Mouse (Mus musculus) testis, adult 2 months (tissue): ENCODE measurements around the gene Cort. TPM values are rescaled to one million over a fixed set of nuclear protein-coding genes. Genes with fewer than 3 reads are reported as not detected.
"Not testable (repeated sequence)": the region's sequence is repeated elsewhere in the genome, so short reads cannot be mapped to it uniquely, and the experiment has no call there.

Source experiments
- H3K27ac ChIP-seq: fragments of 200-500 bp; 2 replicates; pipeline ENCODE4 v1.5.1; 2012; ENCODE audit warnings: low read depth, low read length; ENCODE audit not compliant: control insufficient read depth, insufficient read depth
- H3K27me3 ChIP-seq: fragments of 200-500 bp; 2 replicates; pipeline ENCODE4 v1.6.1; 2012; ENCODE audit warnings: mild to moderate bottlenecking, low read length, moderate library complexity; ENCODE audit not compliant: control insufficient read depth, insufficient read depth
- H3K36me3 ChIP-seq: fragments of 200-500 bp; 2 replicates; pipeline ENCODE4 v1.6.1; 2012; ENCODE audit warnings: mild to moderate bottlenecking, low read length; ENCODE audit not compliant: control insufficient read depth, insufficient read depth
- H3K4me1 ChIP-seq: fragments of 200-500 bp; 2 replicates; pipeline ENCODE4 v1.6.1; 2012; ENCODE audit warnings: low read length; ENCODE audit not compliant: control insufficient read depth, insufficient read depth
- H3K4me3 ChIP-seq: fragments of 200-500 bp; 2 replicates; pipeline ENCODE4 v1.5.1; 2012; ENCODE audit warnings: low read depth, mild to moderate bottlenecking, low read length, moderate library complexity, mixed read lengths; ENCODE audit not compliant: control insufficient read depth
- CTCF ChIP-seq: fragments of 200-500 bp; IDR thresholded peaks from 2 replicates; pipeline ENCODE4 v1.5.1; 2012; ENCODE audit warnings: low read depth, mild to moderate bottlenecking, inconsistent platforms, low read length, moderate library complexity; ENCODE audit not compliant: control insufficient read depth, insufficient read depth, insufficient replicate concordance
- POLR2A ChIP-seq: fragments of 200-500 bp; IDR thresholded peaks from 2 replicates; pipeline ENCODE4 v1.6.1; 2012; ENCODE audit warnings: low read depth, mild to moderate bottlenecking, inconsistent platforms, low read length, moderate library complexity; ENCODE audit not compliant: control insufficient read depth
- polyA plus RNA-seq: library from polyadenylated mRNA; depleted of rRNA; stranded (reverse); fragments of >200 nt; gene quantifications from 2 replicates; pipeline ENCODE4 v1.2.3, GENCODE M21; 2012

Cort gene
- polyA plus RNA-seq, 1 experiment: not detected

DNA sequence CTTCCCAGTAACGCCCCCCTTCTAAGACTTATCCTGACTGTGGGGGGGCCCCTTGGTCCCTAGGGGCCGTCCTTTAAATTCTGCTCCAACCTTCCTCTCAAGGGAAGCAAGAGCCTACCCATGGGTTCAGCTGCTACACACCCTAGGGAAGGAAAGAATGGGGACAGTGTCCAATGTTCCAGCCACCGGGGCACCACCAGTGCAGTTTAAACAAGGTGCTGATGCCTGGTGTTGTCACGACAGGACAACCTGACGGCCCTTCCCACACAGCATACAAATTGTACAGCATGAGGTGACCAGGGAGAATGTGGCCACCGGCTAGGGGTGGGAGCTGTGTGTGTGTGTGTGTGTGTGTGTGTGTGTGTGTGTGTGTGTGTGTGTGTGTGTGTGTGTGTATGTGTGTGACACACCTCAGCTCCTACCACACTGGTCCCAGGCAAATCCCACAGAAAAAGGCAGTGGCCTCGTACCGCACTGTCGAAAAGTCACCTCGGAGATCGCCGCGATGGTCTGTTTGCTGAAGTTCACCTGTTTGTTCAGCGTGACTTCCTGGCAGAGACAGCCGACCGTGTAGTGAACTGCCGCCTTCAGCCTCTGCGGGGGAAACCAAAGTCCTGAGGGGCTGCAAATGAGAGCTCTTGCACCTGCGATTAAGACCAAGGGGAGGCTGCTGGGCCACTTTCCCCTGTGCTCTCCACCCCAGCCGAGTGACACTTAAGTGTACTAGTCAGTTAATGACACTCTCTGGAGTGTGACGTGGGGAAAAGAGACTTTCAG lies 5.4 kb upstream of the Cort start:
- TF ChIP-seq POLR2A (no peak), CTCF (no peak)
- Histone ChIP-seq H3K27me3 (no peaks in the 10 kb centered on the region), H3K27ac (no peak overlapping the region), H3K36me3 (no peaks in the 10 kb centered on the region; the same call in 1 of the 2 replicates), H3K4me1 (peaks cover 5% of the 10 kb centered on the region), H3K4me3 (no peak overlapping the region)

DNA sequence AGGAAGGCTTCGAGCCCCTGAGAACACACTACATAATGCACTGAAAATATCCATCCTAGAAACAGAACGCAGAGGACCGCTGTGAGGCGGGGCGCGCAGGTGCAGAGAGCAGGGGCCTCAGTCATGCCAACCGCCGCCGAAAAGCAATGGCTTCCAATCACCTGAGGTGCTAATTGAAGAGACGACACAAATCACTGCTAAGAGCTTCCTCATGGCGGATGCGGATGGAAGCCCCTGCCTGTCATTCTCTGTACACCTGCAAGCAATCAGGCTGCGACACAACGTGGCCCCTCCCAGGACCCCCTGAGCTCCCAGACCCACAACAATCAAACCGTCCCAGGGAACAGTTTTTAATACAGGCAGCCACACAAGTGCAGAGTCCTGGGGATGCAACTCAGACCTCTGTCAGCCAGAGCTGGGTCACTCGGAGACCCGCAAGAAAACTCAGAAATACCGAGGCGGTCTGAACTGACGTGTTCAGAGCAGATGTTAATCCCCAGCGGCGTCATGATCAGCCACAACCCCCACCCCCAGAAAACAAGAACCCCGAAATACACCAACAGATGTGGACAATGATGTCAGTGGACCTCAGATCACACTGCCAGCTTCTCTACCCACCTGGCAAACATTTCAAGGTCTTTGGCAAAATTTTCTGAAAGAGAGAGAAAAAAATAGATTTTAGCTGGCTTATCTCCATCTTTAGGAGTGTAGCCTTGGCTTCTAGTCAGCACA lies 4.6 kb upstream of the Cort start:
- TF ChIP-seq CTCF (no peak), POLR2A (no peak)
- H3K36me3 ChIP-seq: no peaks in the 10 kb centered on the region; the same call in 1 of the 2 replicates

DNA sequence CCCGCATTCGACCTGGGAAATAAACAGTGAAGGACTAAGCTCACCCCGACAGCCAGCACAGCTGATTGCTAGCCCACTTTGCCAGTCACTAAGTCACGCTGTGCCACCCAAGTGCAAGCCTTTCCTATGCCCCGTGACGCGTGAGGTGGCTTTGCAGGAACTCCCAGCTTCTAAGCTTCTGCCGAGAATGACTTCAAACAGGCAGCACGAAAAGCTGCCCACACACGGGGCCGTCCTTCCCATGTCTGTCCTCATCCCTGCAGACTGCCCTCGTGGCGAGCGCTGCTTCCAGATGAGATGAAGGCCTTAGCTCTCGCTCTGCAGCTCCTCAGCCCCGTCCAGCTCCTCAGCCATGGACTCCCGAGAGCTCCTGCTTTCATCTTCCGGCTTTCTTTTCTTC lies 1.9 kb upstream of the Cort start:
- H3K27ac ChIP-seq: no peak overlapping the region
- no peak for TF ChIP-seq CTCF
- H3K27me3 ChIP-seq: no peaks in the 10 kb centered on the region
- no peaks in the 10 kb centered on the region for H3K4me1 ChIP-seq
- no peak overlapping the region for H3K4me3 ChIP-seq
- no peaks in the 10 kb centered on the region; the same call in 1 of the 2 replicates for H3K36me3 ChIP-seq

More for the DNA sequence above, 4.6 kb upstream of the Cort start:
- no peak overlapping the region for H3K27ac ChIP-seq
- no peaks in the 10 kb centered on the region for H3K4me1 ChIP-seq
- H3K4me3 ChIP-seq: no peak overlapping the region
- no peaks in the 10 kb centered on the region for H3K27me3 ChIP-seq

DNA sequence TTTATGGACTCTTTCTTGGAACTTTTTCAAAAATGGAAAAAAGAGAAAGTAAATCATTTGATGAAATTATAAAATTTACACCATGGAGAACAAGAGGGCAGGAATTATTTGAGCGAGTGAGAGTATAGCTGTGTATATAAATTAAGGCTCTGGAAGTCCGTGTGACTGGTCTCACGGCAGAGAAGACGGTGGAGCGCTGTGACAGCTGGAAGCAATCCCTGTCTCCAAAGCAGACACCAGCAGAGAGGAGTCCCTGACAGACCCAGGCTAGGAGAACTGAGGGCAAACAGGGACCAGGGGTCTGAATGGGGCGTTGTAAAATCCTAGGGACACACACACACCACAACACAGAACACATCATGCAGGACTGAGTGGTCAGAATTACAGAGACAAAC lies 451 bp downstream of the Cort start:
- no peak overlapping the region for H3K4me3 ChIP-seq
- TF ChIP-seq CTCF (no peak), POLR2A (no peak)
- no peaks in the 10 kb centered on the region for H3K27me3 ChIP-seq
- no peaks in the 10 kb centered on the region; the same call in 1 of the 2 replicates for H3K4me1 ChIP-seq
- H3K36me3 ChIP-seq: no peaks in the 10 kb centered on the region; the same call in 1 of the 2 replicates
- H3K27ac ChIP-seq: no peak overlapping the region

DNA sequence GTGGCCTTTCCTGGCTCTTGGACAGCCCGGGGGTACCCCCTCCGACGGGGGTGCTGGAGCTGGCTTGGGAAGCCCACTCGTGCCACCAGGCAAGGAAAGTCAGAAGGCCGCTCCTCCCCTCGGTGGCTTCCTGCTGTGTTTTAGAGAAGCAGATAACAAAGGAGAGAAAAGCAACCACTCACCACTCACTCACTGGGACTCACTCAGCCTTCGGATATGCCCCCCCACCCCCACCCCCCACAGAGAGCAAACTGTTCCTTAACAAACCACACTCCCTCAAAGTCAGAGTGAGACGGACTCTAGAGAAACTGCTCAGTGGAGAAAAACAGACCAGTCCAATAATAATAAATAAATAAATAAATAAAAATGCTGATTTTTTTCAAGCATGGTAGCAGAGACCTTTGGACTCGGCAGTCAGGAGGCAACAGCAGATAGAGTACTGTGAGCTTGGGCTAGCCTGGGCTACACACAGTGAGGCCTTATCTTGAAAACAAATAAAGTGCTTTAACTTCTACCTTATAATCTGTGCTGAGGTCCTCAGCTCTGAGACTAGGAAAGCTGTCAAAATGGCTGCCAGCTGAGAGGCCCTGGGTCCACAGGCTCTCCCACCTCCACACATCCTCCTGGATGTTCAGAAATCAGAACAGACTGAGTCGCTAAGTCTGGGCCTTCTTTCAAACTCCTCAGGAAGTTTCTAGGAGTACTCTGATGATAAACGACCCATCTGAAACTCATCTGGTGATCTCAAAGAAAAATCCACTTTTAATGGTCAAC lies 1.0 kb downstream of the Cort start:
- Histone ChIP-seq H3K4me1 (no peaks in the 10 kb centered on the region; the same call in 1 of the 2 replicates), H3K27me3 (no peaks in the 10 kb centered on the region), H3K4me3 (no peak overlapping the region), H3K27ac (no peak overlapping the region), H3K36me3 (no peaks in the 10 kb centered on the region; the same call in 1 of the 2 replicates)
- TF ChIP-seq POLR2A (no peak), CTCF (no peak)

DNA sequence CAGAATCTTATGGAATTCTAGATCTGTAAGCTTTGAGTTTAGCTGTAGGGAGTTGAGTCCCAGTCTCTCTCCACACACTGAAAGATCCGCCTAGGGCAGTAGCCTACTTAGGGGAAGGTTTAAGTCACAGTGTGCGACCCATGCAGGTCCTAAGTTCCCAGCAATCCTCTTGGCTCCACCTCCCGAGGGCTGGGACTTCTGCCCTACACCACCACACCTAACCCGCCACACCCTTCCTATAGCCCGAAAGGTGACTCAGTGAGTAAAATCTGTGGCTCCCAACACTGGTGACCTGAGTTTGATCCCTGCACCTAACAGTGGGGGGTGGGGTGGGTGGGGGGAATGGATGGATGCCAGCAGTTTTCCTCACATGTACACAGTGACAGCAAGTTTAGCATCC lies 3.1 kb downstream of the Cort start:
- TF ChIP-seq POLR2A: no peak
- no peak for TF ChIP-seq CTCF
- no peaks in the 10 kb centered on the region; the same call in 1 of the 2 replicates for H3K36me3 ChIP-seq
- no peak overlapping the region for H3K27ac ChIP-seq
- no peaks in the 10 kb centered on the region for H3K27me3 ChIP-seq
- H3K4me3 ChIP-seq: no peak overlapping the region
- no peaks in the 10 kb centered on the region; the same call in 1 of the 2 replicates for H3K4me1 ChIP-seq

DNA sequence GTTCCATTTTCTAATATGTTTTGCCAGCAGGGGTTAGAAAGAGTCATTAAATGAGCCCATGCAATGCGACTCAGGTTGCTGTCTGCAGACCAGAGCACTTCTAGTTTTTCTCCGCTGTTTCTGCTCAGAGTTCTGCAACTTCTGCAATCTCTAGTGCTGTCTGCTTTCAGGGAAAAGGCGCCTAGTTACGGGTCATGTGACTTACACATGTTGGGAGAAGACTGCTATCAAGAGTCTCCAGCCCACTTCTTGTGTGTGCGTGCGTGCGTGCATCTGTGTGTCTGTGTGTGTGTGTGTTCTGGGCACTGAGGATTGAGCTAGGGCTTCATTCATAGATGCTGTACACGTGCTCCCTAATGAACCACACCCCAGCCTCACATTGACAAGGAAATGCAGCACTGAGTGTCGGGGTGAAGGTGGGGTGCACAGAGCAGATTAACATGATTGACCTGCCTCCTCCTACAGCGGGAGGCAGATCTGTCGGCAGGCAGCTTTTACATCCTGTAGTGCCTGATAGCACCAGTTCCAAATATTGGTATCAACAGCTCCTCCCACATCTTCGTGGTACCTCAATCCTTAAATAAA lies 6.5 kb downstream of the Cort start:
- not testable (repeated sequence) for H3K4me1 ChIP-seq, H3K27me3 ChIP-seq, H3K4me3 ChIP-seq, H3K27ac ChIP-seq, H3K36me3 ChIP-seq
